Mouse (Mus musculus) lung, postnatal 36 days (tissue): ENCODE measurements at regions not wholly inside any gene's neighbourhood (a gene's known extent, or its start where the extent isn't known, plus 50 kb on each side); places are given as distances from the start of the nearest gene placed in this dataset.

Experiments used
- DNase-seq: peaks from one replicate; pipeline ENCODE4 v3.0.0; 2022; ENCODE audit warnings: mixed read lengths

DNA sequence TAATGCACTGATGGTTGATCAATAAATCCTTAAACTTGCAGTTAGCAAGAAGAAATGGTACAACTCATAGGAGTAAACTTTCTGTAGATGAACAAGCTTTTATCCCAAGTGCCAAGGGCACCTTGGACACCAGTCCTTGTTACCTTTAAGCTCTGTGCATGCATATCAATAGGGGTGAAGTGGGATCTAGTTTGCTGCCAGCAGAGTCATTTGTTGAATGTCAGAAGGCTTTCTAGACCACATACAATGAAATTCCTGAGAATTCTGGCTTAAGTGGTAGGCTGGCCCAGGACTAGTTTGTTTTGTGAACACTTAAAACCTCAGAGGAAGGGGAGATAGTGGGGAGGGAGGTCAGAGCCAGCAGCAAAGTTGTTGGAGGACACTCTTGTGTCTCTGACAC lies 437.9 kb upstream of the 4930412O13Rik start:
- no peak for DNase-seq

DNA sequence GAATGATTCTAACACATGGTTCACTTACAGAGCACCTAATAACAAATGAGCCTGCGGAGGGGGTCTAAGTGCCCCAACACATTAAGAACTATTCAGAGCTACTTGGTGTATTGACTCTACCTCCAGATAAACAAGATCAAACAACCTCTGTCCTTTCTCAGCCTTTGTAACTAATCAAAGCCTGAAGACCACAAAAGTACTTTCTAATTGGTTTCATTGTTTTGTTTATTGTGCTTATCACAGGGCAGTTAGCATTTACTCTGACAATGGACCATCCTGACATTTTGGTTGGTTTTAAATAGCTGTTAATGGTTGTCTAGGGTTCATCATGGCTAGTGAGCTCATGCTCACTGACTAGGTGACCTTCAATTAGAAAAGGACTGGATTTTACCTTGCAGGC lies 435.2 kb upstream of the 4930412O13Rik start:
- DNase-seq, result no peak

DNA sequence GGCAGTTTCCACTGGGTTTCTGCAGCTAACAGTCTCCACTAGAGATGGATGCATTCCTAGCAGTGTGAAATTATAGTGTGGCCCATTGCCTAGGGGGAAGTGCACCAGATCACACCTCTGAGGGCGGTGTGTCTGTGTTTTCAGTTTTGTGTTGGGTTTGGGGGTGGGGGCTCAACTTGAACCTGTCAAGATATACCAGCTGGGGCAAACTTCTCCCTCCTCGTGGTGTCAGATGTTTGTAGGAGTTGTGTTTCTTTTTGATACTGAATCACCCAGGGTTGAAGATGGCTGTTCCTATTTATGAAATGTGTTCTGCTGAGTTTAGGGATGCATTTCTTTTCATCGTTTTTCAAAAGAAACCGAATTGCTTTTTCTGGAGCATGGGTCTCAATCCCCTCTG lies 416.6 kb upstream of the 4930412O13Rik start:
- no peak for DNase-seq

DNA sequence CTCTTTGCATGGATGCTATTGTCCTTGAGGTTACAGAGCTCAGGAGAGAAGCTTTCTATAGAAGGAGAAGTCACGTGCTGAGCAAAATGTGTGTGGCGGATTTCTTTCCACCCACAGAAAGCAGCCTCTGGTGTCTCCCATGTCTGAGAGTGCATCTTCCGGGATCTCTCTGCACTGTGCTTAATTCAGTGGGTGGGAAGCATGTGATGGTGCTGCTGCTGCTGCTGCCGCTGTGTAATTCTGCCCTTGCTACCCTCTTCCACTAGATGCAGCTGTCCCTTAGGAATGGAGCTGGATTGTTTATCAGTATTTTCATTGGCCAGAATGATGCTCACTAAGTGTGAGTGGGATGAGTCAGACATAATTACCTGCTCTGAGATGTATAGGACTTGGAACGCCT lies 416.2 kb upstream of the 4930412O13Rik start:
- no peak for DNase-seq

DNA sequence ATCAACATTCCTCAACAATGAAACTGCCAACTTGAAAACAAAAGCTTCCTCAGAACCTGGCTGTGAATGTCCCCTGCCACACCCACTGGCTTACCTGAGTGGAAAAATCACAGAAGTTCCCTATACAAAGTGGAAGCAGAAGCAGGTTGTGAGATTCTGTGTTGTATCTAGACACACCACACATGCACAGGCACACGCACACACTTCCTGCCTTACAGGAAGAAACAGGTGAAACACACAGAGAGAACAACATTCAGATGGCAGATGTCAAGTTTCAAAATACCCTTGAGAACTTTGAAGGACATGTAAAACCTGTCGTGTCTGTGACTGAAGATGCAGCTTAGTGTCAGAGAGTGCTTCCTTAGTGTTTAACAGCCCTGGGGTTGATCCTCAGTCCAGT lies 413.5 kb upstream of the 4930412O13Rik start:
- no peak for DNase-seq

DNA sequence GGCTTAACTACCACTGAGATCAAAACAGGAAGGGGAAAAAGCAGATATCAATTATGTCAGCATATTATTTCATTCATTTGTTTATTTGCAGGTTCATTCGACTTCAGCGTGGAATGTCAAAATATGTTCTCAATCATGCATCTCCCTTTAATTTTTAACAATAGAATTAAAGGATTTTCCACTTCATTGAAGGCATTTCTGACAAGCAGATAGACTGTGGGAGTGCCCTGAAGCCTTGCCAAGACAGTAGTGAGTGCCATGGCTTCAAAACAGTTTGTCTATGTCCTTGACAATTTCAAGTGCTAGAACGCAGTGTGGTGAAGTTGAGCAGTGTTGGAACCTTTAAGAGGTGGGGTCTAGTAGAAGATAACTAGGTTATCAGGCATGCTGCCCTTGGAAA lies 412.4 kb upstream of the 4930412O13Rik start:
- peak; percentile 13 for DNase-seq

DNA sequence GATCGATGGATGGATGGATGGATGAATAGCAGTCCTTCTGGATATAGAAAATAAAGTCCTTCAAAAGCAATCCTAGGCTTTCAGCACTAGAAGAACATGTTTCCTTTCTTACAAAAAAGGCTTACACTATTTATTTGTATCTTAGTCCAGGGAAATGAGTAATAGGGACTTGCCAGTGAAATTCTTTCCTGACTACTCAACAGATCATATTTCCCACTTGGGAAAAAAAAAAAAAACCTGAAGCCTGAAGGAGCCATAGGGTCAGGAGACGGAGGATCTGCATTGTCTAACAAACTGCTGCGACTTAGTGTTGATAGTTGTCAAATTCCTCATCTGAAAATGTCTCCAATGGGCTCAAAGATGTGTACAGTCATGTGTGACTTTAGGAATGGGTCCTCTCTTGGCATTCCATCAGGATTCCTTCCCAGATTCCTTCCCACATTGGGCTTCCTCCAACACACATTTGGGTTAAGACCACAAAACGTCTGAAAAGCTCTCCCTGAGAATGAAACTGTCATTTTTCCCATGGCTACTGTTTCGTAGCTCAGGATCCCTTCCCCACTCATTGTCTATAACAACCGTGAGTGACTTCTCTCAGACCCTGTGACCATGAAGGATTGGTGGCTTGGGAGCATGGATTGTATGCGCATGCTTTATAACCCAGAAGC lies 399.2 kb upstream of the 4930412O13Rik start:
- no peak for DNase-seq

DNA sequence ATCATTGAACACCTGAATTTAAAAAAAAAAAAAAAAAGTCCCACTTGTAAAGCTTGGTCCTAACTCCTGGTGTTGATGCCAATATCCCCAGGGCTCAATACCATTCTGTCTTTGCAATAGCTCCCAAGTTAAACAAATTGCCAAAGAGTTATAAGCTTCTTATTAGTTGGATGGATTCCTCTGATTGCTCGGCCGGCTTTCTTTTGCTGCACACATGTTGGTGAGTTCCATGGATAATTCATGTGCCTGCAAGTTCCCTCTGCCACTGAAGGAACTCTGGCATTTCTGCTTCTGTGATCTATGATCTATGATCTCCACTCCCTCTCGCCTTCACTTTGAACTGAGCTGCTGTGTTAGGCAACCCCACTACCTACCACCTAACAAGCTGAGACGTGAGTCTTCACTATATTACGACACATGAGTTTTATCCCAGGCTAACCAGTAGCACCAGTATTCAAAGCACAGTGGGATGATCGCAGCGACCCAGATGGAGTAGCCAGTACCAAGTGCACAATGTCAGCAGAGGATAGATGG lies 393.6 kb upstream of the 4930412O13Rik start:
- DNase-seq, result no peak

DNA sequence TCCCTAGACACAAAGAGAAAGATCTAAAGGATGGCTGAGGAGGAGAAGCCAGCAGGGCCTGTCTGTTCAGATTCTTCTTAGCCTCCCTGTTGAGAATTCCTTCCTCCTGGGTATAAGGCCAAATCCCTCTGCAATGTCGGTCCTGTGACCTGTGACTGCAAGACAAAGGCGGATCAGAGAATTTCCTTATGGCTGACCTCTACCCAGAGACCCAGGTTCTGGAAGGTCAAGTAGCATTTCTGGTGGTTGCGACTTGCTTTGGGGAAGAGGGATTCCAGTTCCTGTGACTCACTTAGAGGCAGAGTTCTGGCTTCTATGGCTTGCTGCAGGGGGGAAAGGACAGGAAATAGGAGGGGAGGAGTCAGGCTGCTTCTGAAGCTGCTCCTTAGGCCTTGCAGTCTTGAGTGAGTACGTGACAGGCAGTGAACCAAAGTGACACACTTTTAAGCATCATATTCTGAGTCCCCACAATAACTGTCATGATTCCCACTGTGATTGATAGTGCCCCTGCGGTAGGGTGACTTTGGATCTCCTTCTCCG lies 387.4 kb upstream of the 4930412O13Rik start:
- no peak for DNase-seq

DNA sequence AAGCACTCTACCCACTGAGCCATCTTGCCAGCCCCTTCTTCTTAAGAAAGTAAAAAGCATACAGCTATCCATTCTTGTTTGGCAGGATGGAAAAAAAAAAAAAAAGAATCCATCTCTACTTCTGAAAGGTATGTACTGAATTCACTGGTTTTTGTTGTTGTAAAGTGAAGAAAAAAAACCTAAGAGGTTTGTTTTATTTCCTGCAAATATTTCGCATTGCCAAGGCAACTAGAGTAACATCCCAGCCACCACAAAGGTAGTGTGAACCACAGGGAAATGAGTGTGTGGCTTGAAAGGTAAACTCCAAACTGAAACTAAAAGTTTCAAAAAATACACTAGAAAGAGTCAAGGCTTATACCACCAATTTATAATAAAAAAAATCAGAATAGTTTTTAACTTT lies 361.0 kb upstream of the 4930412O13Rik start:
- DNase-seq, result peak; percentile 7

DNA sequence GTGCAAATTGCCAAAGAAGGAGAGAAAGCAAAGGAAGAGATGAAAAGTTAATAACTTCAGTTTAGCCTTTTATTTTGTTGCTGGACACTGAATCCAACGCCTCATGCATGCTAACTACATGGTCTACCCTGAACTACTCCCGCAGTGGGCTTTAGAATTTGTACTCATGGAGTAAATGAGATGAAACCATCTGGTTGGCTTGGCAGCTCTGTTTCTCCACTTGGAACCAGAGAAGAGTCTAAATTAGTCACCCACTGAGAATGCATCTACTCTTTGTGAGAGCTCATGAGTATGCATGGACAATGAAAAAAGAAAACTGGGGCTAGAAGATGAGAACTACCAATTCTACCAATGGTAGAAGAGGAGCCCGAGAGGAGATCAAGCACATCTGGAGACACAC lies 355.1 kb upstream of the 4930412O13Rik start:
- no peak for DNase-seq

DNA sequence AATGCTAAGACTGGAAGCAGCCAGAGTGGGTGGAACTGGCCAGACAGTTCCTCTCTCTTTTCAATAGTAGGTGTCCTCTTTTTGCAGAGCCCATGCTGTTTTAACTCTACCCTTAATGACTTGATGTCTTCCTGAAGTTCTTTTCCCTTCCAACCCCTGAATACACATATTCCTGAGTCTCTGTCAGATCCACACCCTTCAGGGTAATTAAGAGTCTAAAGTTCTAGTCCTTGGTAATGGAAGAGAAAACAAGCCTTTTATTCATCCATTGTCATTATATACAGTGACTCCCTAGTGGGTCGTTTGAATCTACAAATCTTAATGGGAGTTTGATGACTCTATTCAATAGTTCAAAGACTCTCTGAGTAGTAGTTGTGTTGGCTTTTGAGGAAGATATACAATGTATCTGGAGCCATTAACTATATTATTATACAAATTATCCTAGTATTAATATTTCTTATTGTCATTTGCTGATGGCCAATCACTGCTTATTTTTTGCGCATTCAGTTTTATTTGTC lies 345.9 kb upstream of the 4930412O13Rik start:
- DNase-seq, result no peak

DNA sequence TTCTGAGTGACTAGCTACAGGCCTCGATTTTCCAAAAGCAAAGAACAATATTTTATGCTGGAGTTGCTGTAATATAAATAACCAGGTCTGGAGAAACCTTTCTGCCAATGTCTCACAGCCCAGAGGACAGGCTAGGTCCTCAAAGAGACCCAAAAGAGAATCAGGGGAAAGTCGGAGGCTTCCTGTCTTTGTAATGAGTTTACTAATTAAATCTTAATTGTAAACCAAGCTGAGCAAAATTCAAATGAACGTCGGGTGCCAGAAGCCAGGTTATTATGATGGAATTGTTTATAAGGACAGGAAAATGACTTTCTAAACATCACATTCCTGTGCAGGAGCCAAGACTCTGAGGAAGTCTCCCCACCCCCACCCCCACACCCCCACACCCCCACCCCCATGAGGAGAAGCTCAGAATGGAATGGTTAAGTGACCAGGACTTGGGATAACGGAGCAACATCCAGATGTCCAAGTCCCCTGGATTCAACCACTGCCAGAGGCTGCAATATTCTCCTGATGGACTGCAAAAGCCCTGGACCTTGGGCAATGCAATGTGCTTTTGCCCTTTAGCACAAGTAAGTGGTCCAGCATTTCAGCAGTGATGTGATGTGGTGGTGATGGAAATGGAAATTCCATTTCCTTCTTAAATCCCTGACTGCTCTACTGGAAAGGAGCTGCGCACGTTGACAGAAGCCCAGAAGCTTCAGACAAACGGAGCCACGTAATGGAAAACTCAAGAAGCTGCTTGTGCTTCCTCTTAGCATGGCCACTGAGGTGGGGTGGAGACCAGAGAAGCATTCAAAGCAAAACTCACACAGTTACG lies 333.1 kb upstream of the 4930412O13Rik start:
- DNase-seq, result peak; percentile 63

DNA sequence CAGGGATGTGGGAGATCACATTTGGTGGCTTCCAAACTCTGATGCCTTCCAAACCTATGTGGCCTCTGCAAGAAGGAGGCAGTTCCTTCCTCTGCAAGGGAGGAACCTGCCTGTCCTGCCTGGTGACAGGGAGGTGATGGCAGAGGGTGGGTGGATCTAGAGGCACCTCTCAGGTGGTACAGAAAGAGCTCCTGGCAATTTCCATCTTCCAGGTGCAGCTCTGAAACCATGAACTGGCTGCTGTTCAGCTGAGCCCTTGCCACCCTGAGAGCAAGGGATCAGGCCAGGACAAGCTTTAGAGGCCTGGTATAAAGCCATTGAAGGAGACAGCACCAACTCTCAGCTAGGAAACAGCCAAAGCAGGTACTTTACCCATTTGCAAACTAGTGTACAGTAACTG lies 327.7 kb upstream of the 4930412O13Rik start:
- DNase-seq, result no peak

DNA sequence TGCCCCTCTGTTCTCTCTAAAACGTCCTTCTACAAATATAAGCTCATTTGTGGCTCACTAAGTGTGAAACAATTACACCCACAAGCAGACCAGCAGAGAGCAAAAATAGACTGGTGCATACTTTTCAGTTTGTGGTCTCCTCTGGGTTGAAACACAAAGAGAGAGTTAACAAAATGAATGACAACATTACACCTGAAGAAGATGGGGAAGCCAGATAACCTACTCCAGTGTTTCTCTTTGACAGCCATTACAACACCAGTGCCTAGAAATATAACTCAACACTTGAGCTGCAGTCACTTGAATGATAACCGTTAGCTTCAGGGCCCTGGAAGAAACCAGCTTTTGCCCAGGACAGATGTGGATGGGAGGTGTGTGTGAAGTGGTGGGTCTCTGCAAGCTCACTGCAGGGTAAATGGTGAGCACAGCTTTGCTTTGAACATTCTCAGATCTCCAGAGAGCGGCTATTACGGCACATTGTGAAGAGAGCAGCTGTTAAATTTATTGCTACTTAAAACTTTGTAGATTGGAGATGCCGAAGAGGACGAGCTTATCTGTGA lies 316.5 kb upstream of the 4930412O13Rik start:
- no peak for DNase-seq

DNA sequence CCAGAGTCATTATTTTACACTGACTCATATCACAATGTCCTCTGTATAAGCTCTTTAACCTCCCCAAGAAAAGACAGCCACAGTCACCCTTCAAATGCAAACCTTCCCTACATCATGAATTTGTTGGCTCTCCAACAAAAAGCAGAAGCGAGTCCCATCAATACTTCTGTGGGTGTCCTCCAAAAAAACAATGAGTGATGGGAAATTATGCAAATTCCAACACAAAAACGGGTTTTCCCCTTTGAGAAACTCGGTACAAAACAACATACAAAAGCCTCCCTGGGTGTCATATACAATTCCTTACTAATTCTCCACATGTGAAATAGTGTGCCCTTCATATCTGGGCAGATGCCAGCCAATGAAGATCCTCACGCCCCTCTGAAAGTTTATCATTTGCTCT lies 311.8 kb upstream of the 4930412O13Rik start:
- DNase-seq, result no peak

DNA sequence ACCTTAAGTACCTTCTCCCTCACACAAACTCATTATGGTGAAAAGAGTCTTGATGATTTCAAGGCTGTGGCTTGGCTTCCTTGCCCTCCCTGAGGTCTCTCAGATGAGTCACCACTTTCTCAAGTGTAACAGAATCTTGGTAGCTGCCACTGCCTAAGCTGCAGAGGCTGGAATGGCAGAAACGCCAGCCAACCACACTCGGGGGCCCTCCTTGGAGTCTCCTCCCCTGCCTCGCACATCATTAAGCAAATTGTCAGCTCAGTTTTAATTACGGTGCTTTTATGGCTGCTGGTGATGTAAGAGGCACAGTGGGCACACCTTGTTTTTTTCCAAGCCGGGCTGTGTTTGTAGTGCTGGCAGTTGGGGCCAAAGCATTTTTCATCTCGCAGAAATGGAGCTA lies 306.9 kb upstream of the 4930412O13Rik start:
- DNase-seq, result peak; percentile 30

DNA sequence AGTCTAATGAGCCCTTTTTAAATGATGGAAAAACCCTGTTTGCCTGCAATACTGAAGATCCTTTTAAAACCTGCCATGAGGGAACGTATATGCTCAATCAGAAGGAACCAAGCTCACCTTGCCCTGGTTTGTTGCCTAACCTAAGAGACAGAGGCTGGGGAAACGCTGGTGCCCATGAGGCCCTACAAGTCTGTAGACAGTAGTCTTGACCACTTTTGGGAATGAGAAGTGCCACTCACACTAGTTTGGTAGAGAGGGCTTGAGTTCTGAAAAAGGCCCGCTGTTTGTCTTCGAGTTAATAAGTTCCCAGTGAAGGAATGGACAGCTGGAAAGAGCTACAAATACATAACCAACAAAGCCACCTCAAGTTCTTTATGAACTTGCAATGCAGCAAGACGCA lies 306.4 kb upstream of the 4930412O13Rik start:
- DNase-seq, result peak; percentile 55

DNA sequence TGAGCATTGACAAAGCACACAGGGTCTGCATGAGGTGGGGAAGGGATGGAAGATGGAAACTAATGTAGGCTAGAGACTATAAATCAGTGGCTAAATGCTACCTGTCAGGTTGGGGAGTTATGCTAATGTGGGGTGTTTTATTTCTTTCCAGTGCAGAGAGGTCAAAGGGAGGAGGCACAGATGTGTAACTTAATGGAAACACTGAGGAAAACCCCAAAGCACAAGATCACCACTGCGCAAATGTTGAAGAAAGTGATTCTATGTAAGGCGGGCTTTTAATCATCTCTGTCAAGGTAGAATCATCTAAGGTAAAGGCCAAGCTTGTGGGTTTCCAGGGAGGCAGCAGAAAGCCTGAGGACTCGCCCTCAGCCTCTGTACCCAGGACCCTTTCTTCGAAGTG lies 303.2 kb upstream of the 4930412O13Rik start:
- no peak for DNase-seq

DNA sequence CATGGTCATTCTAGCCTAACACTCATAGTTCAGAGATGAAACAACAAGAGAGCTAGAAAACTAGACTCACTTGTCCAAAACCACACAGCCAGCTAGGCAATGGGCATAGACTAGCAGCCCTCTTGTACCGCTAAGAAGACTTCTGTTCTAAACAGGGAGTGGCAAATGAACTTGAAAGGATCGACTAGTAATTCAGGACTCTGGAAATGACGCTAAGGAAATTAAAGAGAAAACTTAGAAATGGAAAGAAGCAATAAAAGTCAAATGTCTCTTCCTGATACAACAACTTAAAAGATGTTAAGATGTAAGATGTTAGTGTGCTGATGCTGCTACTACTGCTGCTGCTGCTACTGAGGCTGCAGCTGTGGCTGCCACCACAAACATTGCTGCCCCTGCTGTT lies 293.7 kb upstream of the 4930412O13Rik start:
- no peak for DNase-seq

DNA sequence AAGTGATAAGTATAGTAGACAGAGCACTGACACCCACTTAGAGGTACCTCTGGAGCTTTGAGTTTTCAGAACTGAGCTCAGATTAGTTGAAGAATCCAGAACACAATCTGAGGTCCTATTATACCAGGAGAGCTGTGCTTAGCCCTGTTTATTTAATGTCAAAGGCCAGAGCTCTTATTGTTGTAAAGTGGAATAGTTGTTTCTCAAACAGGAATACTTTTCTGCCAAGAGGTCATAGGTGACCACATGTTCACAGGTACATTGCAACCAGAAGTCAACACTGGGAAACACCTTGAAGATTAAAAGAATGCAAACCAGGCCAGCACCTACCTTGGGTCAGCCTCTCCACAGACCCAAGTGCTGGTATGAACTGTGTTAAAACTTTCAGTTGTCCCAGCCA lies 291.9 kb upstream of the 4930412O13Rik start:
- peak; percentile 30 for DNase-seq

DNA sequence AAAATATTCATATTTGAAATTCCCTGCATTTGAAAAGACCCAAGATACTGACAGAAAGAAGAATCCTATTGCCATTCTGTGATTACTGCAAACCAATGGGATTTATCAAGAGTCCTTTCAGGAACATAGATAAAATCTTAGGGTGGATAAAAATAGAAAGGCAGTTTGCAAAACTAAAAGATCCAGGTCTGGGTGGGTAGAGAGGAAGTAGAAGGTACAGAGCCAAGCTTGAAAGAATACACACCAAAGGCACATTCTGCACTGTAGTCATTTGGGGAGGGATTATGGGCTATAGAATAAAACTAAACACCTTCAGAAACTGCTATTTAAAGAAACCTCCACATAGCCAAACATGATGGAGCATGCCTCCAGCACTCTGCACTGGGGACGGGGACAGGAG lies 288.5 kb upstream of the 4930412O13Rik start:
- no peak for DNase-seq

DNA sequence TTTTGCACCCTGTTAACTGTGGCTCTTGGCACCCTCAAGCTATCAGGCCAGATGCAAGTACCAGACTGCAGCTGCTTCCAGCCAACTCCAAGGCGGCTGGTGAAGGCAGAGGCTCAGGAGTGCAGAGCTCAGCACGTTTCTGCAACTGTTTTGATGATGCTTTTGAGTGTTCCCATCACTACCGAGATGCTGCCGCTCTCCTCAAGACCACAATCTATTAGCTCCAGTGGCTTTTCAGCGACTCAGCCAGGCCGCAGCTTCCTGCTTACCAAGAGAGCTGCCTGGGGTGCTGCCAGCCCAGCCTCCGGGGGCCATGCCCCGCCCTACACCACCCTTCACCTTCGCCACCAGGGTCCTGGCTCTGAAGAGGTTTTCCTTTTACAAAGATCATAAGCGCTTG lies 287.1 kb upstream of the 4930412O13Rik start:
- DNase-seq, result peak; percentile 32
